Mouse (Mus musculus): ENCODE measurements around the gene Adrm1. TPM values are rescaled to one million over a fixed set of nuclear protein-coding genes. Genes with fewer than 3 reads are reported as not detected.

Gene Adrm1
- polyA plus RNA-seq, 1 experiment, result 509 TPM

DNA sequence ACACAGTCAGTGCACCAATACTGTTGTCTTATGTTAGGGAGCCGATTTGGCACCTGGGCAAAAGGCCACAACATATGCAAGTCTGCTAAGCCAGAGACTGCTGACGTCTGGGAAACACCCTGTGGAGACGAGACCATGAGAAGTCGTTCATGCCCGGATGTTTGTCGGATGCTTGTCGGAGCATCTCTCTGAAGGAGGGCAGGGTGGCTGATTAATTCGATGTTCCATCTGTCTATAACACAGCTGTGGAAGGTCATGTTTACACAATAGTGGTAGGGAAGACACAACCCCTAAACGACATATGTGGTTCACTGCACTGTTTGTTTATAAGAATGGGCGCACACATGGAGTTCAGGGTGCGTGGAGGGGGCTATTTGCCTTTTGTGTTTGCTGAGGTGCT, 29.4 kb downstream of the Adrm1 start:
- TF ChIP-seq GATA1 (IDR thresholded peaks at IDR 0.05; ENCODE audit: borderline replicate concordance, low read length) (no peak), FLI1 (IDR thresholded peaks at IDR 0.05; ENCODE audit: low read length) (no peak)
- Histone ChIP-seq H3K36me3 (replicated peaks; ENCODE audit: low read length) (peaks cover 14% of the 10 kb centered on the region), H3K27me3 (replicated peaks) (peaks cover 30% of the 10 kb centered on the region), H3K4me1 (peaks cover 4% of the 10 kb centered on the region; the same call in 1 of the 2 replicates), H3K4me3 (replicated peaks) (no peak overlapping the region), H3K9me3 (no peaks in the 10 kb centered on the region)

DNA sequence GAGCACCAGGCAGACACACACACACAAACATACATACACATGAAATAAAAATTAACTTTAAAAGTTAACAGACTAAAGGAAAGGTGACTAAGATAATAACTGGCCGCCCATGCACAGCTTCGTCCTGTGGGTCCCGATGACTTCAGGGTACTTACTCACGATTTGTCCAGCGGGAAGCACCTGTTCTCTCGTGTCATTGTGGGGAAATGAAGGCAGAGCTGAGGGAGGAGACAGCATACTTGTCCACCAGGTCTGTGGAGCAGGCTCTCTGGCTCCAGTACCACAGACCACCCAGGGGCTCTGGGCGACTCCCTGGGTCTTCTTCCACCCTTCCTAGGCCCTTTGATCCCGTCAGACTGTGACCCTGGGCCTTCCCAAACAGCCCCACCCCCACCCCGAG, 30.0 kb downstream of the Adrm1 start:
- no peak overlapping the region for H3K4me3 ChIP-seq (replicated peaks)
- no peaks in the 10 kb centered on the region for H3K9me3 ChIP-seq
- TF ChIP-seq GATA1 (IDR thresholded peaks at IDR 0.05; ENCODE audit: borderline replicate concordance, low read length) (no peak), FLI1 (IDR thresholded peaks at IDR 0.05; ENCODE audit: low read length) (no peak)
- peaks cover 8% of the 10 kb centered on the region for H3K36me3 ChIP-seq (replicated peaks; ENCODE audit: low read length)
- H3K4me1 ChIP-seq, result peaks cover 4% of the 10 kb centered on the region; the same call in 1 of the 2 replicates
- H3K27me3 ChIP-seq (replicated peaks), result peaks cover 27% of the 10 kb centered on the region

- Histone ChIP-seq H3K36me3 (replicated peaks; ENCODE audit: low read length) (peaks cover 13% of the 10 kb centered on the region), H3K4me3 (replicated peaks) (peak overlapping the region; percentile 15), H3K27me3 (replicated peaks) (peaks cover 27% of the 10 kb centered on the region), H3K9me3 (no peaks in the 10 kb centered on the region), H3K4me1 (peaks cover 8% of the 10 kb centered on the region; the same call in 1 of the 2 replicates)
- TF ChIP-seq GATA1 (IDR thresholded peaks at IDR 0.05; ENCODE audit: borderline replicate concordance, low read length), result no peak
- no peak for TF ChIP-seq FLI1 (IDR thresholded peaks at IDR 0.05; ENCODE audit: low read length)
Observed at GRCm38 (mm10) chr2:180202263-180202662, 31.0 kb downstream of the Adrm1 start.

GRCm38 (mm10) chr2:180202805-180203204, 31.5 kb downstream of the Adrm1 start:
- Histone ChIP-seq H3K4me3 (replicated peaks) (no peak overlapping the region), H3K27me3 (replicated peaks) (peaks cover 26% of the 10 kb centered on the region), H3K9me3 (no peaks in the 10 kb centered on the region), H3K36me3 (replicated peaks; ENCODE audit: low read length) (peaks cover 13% of the 10 kb centered on the region), H3K4me1 (peaks cover 9% of the 10 kb centered on the region; the same call in 1 of the 2 replicates)
- no peak for TF ChIP-seq GATA1 (IDR thresholded peaks at IDR 0.05; ENCODE audit: borderline replicate concordance, low read length)
- no peak for TF ChIP-seq FLI1 (IDR thresholded peaks at IDR 0.05; ENCODE audit: low read length)

- TF ChIP-seq GATA1 (IDR thresholded peaks at IDR 0.05; ENCODE audit: borderline replicate concordance, low read length), result no peak
- TF ChIP-seq FLI1 (IDR thresholded peaks at IDR 0.05; ENCODE audit: low read length), result no peak
- Histone ChIP-seq H3K9me3 (no peaks in the 10 kb centered on the region), H3K4me3 (replicated peaks) (no peak overlapping the region), H3K27me3 (replicated peaks) (peaks cover 16% of the 10 kb centered on the region), H3K4me1 (peaks cover 14% of the 10 kb centered on the region; the same call in 1 of the 2 replicates), H3K36me3 (replicated peaks; ENCODE audit: low read length) (peaks cover 9% of the 10 kb centered on the region)
Observed at GRCm38 (mm10) chr2:180204501-180204900, 33.2 kb downstream of the Adrm1 start.

DNA sequence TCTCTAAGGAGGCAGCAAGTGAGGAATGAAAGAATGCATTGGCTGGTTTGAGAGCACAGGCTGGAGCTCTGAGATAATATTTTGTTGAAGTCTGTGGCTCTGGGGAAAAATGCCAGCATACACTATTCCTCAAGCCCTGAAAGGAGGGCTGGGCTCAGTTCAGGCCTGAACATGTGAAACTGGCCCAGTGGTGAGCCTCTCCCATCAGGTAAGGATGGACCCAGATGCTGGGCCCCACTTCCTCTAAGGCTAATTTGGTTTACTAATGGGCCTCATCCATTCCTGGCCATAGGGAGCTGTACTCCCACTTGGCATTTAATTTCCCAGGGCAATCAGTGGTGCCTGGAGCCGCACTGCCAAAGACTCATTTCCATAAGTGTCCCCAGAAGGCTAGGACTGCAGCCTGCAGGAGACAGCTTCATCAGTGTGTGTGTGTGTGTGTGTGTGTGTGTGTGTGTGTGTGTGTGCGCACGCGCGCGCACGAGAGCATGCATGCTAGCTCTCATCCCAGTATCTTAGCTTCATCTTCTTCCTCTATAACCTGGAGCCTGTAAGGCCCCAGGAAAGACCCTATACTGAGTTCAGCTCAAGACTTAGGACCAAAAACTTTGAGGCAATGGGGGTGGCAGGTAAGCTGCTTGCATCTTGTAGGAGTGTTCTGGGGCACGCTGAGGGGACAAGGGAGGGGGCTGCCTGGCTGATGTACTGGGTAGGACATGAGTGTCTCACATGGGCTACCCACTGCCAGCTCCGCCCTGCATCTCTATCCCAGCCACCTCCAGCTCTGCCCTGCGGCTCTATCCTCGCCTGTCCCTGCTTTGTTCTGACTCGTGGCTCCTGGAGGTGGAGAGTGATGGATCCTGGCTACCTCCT, 34.0 kb downstream of the Adrm1 start:
- Histone ChIP-seq H3K4me1 (peaks cover 14% of the 10 kb centered on the region; the same call in 1 of the 2 replicates), H3K36me3 (replicated peaks; ENCODE audit: low read length) (peaks cover 9% of the 10 kb centered on the region), H3K27me3 (replicated peaks) (peaks cover 16% of the 10 kb centered on the region), H3K9me3 (no peaks in the 10 kb centered on the region), H3K4me3 (replicated peaks) (no peak overlapping the region)
- TF ChIP-seq FLI1 (IDR thresholded peaks at IDR 0.05; ENCODE audit: low read length), result no peak
- no peak for TF ChIP-seq GATA1 (IDR thresholded peaks at IDR 0.05; ENCODE audit: borderline replicate concordance, low read length)

DNA sequence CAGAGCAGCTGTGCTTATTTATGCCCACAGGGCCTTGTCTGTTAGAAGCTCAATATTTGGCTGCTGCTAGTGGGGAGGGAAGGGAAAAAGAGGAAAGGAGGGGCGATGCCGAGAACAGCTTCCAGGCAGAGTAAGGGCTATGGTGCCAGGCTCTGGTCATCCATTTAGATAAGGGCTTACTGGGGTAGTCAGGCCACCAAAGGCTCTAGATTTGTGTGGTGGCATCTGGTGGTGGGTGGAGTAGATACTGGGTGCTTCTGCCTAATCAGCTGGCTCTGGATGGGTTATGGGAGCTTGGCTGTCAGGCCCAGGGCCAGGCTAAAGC, 34.6 kb downstream of the Adrm1 start:
- peaks cover 9% of the 10 kb centered on the region for H3K36me3 ChIP-seq (replicated peaks; ENCODE audit: low read length)
- TF ChIP-seq GATA1 (IDR thresholded peaks at IDR 0.05; ENCODE audit: borderline replicate concordance, low read length), result no peak
- H3K27me3 ChIP-seq (replicated peaks), result peaks cover 16% of the 10 kb centered on the region
- 0 out of 2 replicates have a peak, but pooled peaks cover 2% of the 10 kb centered on the region for H3K9me3 ChIP-seq
- no peak overlapping the region for H3K4me3 ChIP-seq (replicated peaks)
- H3K4me1 ChIP-seq, result peaks cover 14% of the 10 kb centered on the region; the same call in 1 of the 2 replicates

DNA sequence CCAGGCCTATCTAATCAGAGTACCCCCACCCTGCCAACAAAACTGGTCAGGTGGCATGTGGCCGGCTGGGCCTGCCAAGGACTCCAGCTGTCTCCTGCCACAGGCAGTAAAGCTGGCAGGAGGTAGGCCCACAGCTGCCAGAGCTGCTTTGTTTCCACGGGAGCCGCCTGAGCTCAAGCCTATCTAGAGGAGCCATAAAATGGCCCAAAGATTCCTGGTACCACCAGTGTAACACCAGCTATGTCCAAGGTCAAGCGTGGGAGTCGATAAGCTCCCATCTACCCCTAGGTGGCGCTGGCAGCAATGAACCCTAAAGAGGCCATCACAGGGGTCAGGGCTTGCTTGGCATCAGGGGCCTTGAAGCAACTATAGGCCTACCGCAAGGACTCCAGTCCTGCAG, 36.6 kb downstream of the Adrm1 start:
- H3K27me3 ChIP-seq (replicated peaks), result peaks cover 17% of the 10 kb centered on the region
- H3K36me3 ChIP-seq (replicated peaks; ENCODE audit: low read length), result peaks cover 5% of the 10 kb centered on the region
- H3K4me1 ChIP-seq, result peaks cover 10% of the 10 kb centered on the region; the same call in 1 of the 2 replicates
- TF ChIP-seq GATA1 (IDR thresholded peaks at IDR 0.05; ENCODE audit: borderline replicate concordance, low read length) (no peak), FLI1 (IDR thresholded peaks at IDR 0.05; ENCODE audit: low read length) (no peak)
- peaks cover 10% of the 10 kb centered on the region for H3K9me3 ChIP-seq
- no peak overlapping the region for H3K4me3 ChIP-seq (replicated peaks)

- TF ChIP-seq GATA1 (IDR thresholded peaks at IDR 0.05; ENCODE audit: borderline replicate concordance, low read length) (no peak), FLI1 (IDR thresholded peaks at IDR 0.05; ENCODE audit: low read length) (no peak)
- H3K36me3 ChIP-seq (replicated peaks; ENCODE audit: low read length), result peaks cover 5% of the 10 kb centered on the region
- peaks cover 13% of the 10 kb centered on the region; the same call in 1 of the 2 replicates for H3K4me1 ChIP-seq
- H3K9me3 ChIP-seq, result peaks cover 14% of the 10 kb centered on the region
- H3K27me3 ChIP-seq (replicated peaks), result peaks cover 17% of the 10 kb centered on the region
- no peak overlapping the region for H3K4me3 ChIP-seq (replicated peaks)
Observed at GRCm38 (mm10) chr2:180208976-180209375, 37.7 kb downstream of the Adrm1 start.

- peaks cover 40% of the 10 kb centered on the region for H3K4me1 ChIP-seq
- TF ChIP-seq GATA1 (IDR thresholded peaks at IDR 0.05; ENCODE audit: borderline replicate concordance, low read length) (no peak), FLI1 (IDR thresholded peaks at IDR 0.05; ENCODE audit: low read length) (no peak)
- H3K27me3 ChIP-seq (replicated peaks), result peaks cover 10% of the 10 kb centered on the region
- H3K4me3 ChIP-seq (replicated peaks), result no peak overlapping the region
- H3K36me3 ChIP-seq (replicated peaks; ENCODE audit: low read length), result no peaks in the 10 kb centered on the region
- H3K9me3 ChIP-seq, result peaks cover 14% of the 10 kb centered on the region
Observed at GRCm38 (mm10) chr2:180212255-180212654, 41.0 kb downstream of the Adrm1 start.
